Mouse (Mus musculus): ENCODE data around the gene 1700067K01Rik.
"Not testable (repeated sequence)": the region's sequence is repeated elsewhere in the genome, so short reads cannot be mapped to it uniquely, and the experiment has no call there.

The 1700067K01Rik gene

GRCm38 (mm10) chr8:83983222-83983621 lies 18.1 kb upstream of the 1700067K01Rik start:
- in situ Hi-C loops (cut with MboI, MseI) = not testable (repeated sequence)

GRCm38 (mm10) chr8:83989243-83989642 lies 12.1 kb upstream of the 1700067K01Rik start:
- in situ Hi-C loops (cut with MboI, MseI) = no loop called here

GRCm38 (mm10) chr8:83990170-83990569 lies 11.1 kb upstream of the 1700067K01Rik start:
- in situ Hi-C loops (cut with MboI, MseI) = no loop called here

GRCm38 (mm10) chr8:83992488-83992887 lies 8.8 kb upstream of the 1700067K01Rik start:
- in situ Hi-C loops (cut with MboI, MseI) = no loop called here

DNA sequence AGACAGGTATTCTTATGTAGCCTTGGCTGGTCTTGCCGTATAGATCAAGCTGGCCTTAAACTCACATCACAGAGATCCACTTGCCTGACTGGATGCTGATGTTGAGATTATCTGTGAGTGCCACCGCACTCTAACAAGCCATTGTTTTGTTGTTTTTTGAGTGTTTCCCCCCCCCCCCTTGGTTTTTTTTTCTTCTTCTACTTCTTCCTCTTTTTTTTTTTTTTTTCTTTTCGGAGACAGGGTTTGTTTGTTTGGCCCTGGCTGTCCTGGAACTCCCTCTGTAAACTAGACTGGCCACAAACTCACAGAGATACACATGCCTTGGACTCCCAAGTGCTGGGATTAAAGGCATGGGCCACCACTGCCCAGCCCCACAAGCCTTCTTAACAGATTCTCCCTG lies 7.3 kb upstream of the 1700067K01Rik start:
- in situ Hi-C loops (cut with MboI, MseI) = no loop called here

GRCm38 (mm10) chr8:83995973-83996372 lies 5.3 kb upstream of the 1700067K01Rik start:
- in situ Hi-C loops (cut with MboI, MseI) = no loop called here

DNA sequence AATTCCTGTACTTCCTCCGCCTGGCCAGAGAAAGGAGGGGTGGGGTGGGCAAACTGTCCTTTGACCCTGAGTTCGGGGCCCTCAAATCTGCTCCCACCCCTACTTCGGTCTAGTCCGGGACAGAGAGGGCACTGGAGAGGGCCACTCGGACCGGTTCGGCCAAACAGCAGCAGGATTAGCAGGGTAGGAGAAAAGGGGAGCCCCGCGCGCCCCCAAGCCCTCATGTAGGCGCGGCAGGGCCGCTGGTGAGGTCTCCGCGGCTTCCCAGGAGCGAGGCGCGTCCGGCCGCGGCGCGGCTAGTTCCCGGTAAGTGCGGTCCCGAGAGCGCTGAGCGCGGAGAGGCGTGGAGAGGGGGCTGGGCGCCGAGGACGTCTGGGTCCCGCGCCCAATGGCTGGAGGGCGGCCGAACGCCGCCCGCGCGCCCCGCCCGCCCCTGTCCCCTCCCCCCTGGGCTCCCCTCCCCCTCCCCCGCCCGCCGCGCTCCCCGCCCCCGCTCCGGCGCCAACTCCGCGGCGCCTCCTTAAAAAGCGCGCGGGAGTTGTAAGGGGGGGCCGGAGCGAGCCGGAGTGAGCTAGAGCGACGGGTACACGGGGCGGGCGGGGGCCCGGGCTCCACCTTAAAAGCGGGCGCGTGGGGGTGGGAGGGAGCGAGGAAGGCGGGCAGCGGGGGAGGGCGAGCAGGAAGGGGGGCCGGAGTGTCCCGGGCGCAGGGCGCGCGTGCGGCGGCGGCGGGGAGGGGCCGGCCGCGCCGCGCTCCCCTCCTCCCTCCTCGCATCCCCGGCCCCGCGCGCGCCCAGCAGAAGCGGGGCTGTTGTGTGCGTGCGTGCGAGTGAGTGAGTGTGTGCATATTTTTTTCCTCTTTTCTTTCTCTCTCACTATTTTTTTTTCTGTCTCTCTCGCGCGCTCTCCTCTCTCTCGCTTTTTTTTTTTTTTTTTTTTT lies 4.5 kb upstream of the 1700067K01Rik start:
- in situ Hi-C loops (cut with MboI, MseI) = no loop called here

DNA sequence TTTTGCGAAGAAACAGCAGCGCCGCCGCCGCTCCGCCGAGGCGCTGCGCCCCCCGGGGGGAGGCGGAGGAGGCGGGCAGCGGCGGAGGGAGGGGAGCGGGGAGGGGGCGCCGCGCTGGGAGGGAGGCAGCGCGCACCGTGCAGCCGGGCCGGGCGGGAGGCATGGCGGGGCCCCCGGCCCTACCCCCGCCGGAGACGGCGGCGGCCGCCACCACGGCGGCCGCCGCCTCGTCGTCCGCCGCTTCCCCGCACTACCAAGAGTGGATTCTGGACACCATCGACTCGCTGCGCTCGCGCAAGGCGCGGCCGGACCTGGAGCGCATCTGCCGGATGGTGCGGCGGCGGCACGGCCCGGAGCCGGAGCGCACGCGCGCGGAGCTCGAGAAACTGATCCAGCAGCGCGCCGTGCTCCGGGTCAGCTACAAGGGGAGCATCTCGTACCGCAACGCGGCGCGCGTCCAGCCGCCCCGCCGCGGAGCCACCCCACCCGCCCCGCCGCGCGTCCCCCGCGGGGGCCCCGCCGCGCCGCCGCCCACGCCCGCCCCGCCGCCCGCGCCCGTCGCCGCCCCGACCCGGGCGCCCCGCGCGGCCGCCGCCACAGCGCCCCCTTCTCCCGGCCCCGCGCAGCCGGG lies 3.7 kb upstream of the 1700067K01Rik start, which contains the start of gene Samd1:
Gene Samd1, plus strand, starts transcription at position 162 of the 631 bp plus-strand sequence.
- in situ Hi-C loops (cut with MboI, MseI) = no loop called here

GRCm38 (mm10) chr8:83998231-83999056 lies 2.9 kb upstream of the 1700067K01Rik start:
- in situ Hi-C loops (cut with MboI, MseI) = no loop called here

DNA sequence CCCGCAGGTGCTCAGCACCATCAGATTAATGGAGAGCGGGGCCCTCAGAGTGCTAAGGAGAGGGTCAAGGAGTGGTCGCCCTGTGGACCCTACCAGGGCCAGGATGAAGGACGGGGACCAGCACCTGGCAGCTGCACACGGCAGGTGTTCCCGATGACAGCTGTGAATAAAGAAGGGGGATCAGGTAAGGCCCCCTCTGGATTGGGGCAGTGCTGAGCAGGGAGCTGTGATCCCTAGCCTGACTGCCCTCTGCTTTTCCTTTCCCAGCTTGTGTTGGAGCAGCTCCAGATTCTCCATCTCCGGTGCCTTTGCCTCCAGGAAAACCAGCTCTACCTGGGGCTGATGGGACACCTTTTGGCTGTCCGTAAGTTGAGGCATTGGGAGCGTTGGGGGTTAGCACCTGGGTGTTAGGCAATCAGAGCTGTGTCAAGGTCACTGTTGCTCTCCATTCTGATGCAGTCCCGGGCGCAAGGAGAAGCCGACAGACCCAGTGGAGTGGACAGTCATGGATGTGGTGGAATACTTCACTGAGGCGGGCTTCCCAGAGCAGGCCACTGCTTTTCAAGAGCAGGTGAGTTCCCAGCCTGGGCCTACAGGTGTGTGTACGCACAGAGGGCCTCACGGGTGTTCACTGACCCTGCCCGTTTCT lies 2.1 kb upstream of the 1700067K01Rik start:
- in situ Hi-C loops (cut with MboI, MseI) = no loop called here

DNA sequence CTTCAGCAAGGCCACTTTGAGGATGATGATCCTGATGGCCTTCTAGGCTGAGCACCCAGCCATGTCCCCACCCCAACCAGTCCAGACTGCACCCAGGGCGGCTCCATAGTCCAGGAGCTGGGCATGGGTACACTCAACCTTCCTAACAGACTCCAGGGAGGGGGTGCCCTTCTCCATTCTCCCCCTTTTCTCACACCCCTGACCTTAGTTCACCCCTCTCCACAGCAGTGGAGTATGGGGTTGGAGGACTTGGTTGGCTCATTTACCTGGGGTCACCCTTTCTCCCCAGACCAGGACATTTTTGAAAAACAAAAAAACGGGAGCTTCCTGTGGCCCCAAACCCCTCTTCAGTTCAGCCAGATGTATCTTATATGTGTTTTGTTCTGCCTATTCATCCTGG lies 1.5 kb upstream of the 1700067K01Rik start:
- in situ Hi-C loops (cut with MboI, MseI) = no loop called here

DNA sequence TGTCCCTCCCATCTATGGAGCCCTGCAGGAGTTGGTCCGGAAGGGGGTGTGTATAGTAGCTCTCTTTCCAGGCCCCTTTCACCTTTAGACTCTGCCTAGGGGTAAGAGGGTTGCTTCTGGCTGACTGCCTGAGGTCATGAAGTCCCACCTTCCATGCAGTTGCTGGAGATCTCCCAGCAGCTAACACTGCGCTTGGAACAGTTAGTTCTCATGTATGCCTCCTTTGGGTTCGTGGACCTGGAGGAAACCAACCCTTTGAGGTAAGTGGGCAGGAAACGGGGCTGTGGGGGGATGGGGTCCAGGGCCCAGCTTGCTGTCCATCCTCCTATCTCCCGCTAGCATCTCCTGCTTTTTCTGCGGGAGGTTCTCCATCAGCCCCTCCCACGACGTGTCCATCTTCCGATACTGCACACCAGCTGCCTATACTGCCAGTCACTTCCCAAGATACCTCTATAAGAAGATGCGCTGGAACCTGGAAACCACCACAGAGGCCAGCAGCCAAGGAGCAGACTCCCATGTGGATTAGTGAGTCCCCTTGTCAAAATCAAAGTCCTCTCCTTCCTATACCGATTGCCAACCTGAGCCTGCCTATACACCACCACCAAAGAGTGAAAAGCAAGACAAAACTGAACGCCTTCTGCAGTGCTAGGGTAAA lies 1.8 kb downstream of the 1700067K01Rik start:
- in situ Hi-C loops (cut with MboI, MseI) = no loop called here

- in situ Hi-C loops (cut with MboI, MseI) = no loop called here
These were observed 2.4 kb downstream of the 1700067K01Rik start for GRCm38 (mm10) chr8:84003612-84004246.

DNA sequence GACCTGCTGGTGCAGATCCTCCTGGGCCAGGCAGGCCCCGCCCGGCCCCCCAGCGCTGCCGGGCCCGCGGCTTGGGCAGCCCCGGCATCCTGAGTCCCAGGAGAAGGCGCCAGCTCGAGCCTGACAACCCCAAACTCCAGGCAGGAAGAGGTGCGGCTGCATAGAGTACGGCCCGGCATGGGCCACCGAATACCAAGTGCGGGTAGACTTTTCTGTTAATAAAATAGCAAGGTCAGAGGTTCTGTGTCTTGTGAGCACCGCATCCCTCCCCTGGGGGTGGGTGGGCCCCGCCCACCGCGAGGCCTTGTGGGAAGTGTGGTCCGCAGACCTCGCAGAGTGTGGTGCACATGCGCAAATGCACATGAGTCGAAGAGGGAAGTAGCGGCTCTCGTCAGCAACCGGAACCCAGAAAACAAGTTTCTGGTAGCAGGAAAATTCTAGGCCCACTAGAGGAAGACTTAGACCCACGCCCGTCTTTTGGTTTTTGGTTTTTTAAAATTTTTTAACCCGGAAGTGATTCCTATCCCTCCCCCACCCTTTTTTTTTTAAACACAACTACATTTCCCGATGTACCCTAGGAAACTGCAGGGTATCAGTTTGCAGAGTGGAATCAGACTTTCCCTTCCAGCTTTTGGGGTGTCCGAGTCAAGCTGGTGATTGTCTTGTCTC lies 3.4 kb downstream of the 1700067K01Rik start:
- in situ Hi-C loops (cut with MboI, MseI) = no loop called here

GRCm38 (mm10) chr8:84005502-84005901 lies 4.2 kb downstream of the 1700067K01Rik start:
- in situ Hi-C loops (cut with MboI, MseI) = not testable (repeated sequence)

- in situ Hi-C loops (cut with MboI, MseI) = no loop called here
These were observed 7.1 kb downstream of the 1700067K01Rik start for GRCm38 (mm10) chr8:84008362-84008761.

DNA sequence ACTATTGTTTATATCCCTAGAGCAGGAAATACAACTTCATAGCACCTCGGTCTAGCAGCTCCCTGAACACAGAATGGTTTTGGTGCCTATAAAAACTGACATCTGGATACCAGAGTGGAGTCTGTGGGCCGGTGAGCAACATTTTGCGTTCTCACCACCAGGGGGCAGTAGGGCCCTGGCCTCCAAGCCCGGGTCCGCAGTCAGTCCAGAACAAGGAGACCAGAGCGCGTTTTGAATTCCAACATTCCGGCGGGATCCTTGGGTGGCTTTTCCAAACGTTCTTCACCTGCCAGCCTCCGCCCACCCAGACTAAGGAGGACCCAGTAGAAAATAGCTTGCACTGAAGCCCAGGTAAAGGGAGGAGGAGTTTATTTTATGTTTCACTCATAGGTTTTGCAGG lies 8.6 kb downstream of the 1700067K01Rik start:
- in situ Hi-C loops (cut with MboI, MseI) = loop anchor here (10.0 kb wide), 1 partner anchor 355 kb away; no protein-coding TSS in a partner anchor

GRCm38 (mm10) chr8:84010625-84011611 lies 9.6 kb downstream of the 1700067K01Rik start:
- in situ Hi-C loops (cut with MboI, MseI) = loop anchor here (10.0 kb wide), 1 partner anchor 354 kb away; no protein-coding TSS in a partner anchor

All from T-helper 1 cell (primary cell).